Mouse (Mus musculus): ENCODE data around the gene AC161166.1. TPM values are rescaled to one million over a fixed set of nuclear protein-coding genes. Genes with fewer than 3 reads are reported as not detected.
A peak's percentile ranks its signal among the peaks of the same experiment; 100 is the strongest.

AC161166.1 gene
- polyA plus RNA-seq, 1 experiment from 2014 or later, result 1.2 TPM

- Histone ChIP-seq H3K27ac (no peak overlapping the region), H3K4me2 (replicated peaks) (no peak overlapping the region), H3K9me3 (no peaks in the 10 kb centered on the region), H3K36me3 (peaks cover 34% of the 10 kb centered on the region), H3K4me1 (peaks cover 25% of the 10 kb centered on the region), H3K9ac (no peak overlapping the region), H3K4me3 (no peak overlapping the region), H3K27me3 (replicated peaks) (peaks cover 14% of the 10 kb centered on the region)
- ATAC-seq (ENCODE audit: low FRiP score, low read depth), result no peak
- WGBS, result 65% methylated on average over 4 of the region's 4 CpGs
Observed at GRCm38 (mm10) chr7:24537081-24537480, 24.8 kb upstream of the AC161166.1 start.

GRCm38 (mm10) chr7:24534301-24534700 is 22.0 kb upstream of the AC161166.1 start:
- no peak for ATAC-seq (ENCODE audit: low FRiP score, low read depth)
- Histone ChIP-seq H3K9me3 (no peaks in the 10 kb centered on the region), H3K27ac (no peak overlapping the region), H3K9ac (peak overlapping the region; percentile 33; the same call in 1 of the 2 replicates), H3K4me2 (replicated peaks) (peak overlapping the region; percentile 46), H3K27me3 (replicated peaks) (peaks cover 14% of the 10 kb centered on the region), H3K4me1 (peaks cover 33% of the 10 kb centered on the region), H3K36me3 (peaks cover 34% of the 10 kb centered on the region), H3K4me3 (no peak overlapping the region; the same call in 1 of the 2 replicates)
- WGBS, result 24% methylated on average over 19 of the region's 19 CpGs

GRCm38 (mm10) chr7:24533806-24534205 is 21.6 kb upstream of the AC161166.1 start:
- peak overlapping the region; percentile 46 for H3K4me2 ChIP-seq (replicated peaks)
- H3K27ac ChIP-seq, result no peak overlapping the region
- H3K9me3 ChIP-seq, result no peaks in the 10 kb centered on the region
- peaks cover 34% of the 10 kb centered on the region for H3K36me3 ChIP-seq
- no peak for ATAC-seq (ENCODE audit: low FRiP score, low read depth)
- peaks cover 35% of the 10 kb centered on the region for H3K4me1 ChIP-seq
- no peak overlapping the region; the same call in 1 of the 2 replicates for H3K4me3 ChIP-seq
- peak overlapping the region; percentile 33; the same call in 1 of the 2 replicates for H3K9ac ChIP-seq
- WGBS, result 15% methylated on average over 42 of the region's 42 CpGs
- peaks cover 14% of the 10 kb centered on the region for H3K27me3 ChIP-seq (replicated peaks)

GRCm38 (mm10) chr7:24533031-24533571 is 20.8 kb upstream of the AC161166.1 start:
- Histone ChIP-seq H3K9me3 (no peaks in the 10 kb centered on the region), H3K27ac (no peak overlapping the region), H3K4me1 (peaks cover 33% of the 10 kb centered on the region), H3K27me3 (replicated peaks) (peaks cover 14% of the 10 kb centered on the region), H3K4me3 (no peak overlapping the region), H3K4me2 (replicated peaks) (peak overlapping the region; percentile 46; the same call in 1 of the 2 replicates), H3K9ac (peak overlapping the region; percentile 22; the same call in 1 of the 2 replicates), H3K36me3 (peaks cover 34% of the 10 kb centered on the region)
- no peak for ATAC-seq (ENCODE audit: low FRiP score, low read depth)
- 54% methylated on average over 28 of the region's 28 CpGs for WGBS

GRCm38 (mm10) chr7:24531211-24531971 is 19.1 kb upstream of the AC161166.1 start:
- H3K4me3 ChIP-seq, result peak overlapping the region; percentile 69
- peak overlapping the region; percentile 95 for H3K4me2 ChIP-seq (replicated peaks)
- peak; percentile 74 for ATAC-seq (ENCODE audit: low FRiP score, low read depth)
- H3K36me3 ChIP-seq, result peaks cover 33% of the 10 kb centered on the region
- H3K27ac ChIP-seq, result peak overlapping the region; percentile 81
- peaks cover 14% of the 10 kb centered on the region for H3K27me3 ChIP-seq (replicated peaks)
- H3K9ac ChIP-seq, result peak overlapping the region; percentile 92
- WGBS, result under 1% methylated on average over 43 of the region's 43 CpGs
- peaks cover 28% of the 10 kb centered on the region for H3K4me1 ChIP-seq
- no peaks in the 10 kb centered on the region for H3K9me3 ChIP-seq

- peak within 1 kb of the TSS; percentile 92 for H3K9ac ChIP-seq
- ATAC-seq (ENCODE audit: low FRiP score, low read depth), result peak; percentile 93
- WGBS, result under 1% methylated on average over 44 of the region's 44 CpGs
- H3K4me1 ChIP-seq, result peaks cover 28% of the 10 kb centered on the region
- H3K36me3 ChIP-seq, result peaks cover 22% of the 10 kb centered on the region
- H3K9me3 ChIP-seq, result no peaks in the 10 kb centered on the region
- H3K4me2 ChIP-seq (replicated peaks), result peak within 1 kb of the TSS; percentile 95
- H3K27me3 ChIP-seq (replicated peaks), result peaks cover 14% of the 10 kb centered on the region
- H3K27ac ChIP-seq, result peak within 1 kb of the TSS; percentile 81
- H3K4me3 ChIP-seq, result peak within 1 kb of the TSS; percentile 69
Observed at GRCm38 (mm10) chr7:24530062-24530931, 18.0 kb upstream of the AC161166.1 start, which contains the start of gene Irgq. TSS of gene Irgq (plus strand) at chr7:24530689.

- peak; percentile 2; the same call in 1 of the 2 replicates for ATAC-seq (ENCODE audit: low FRiP score, low read depth)
- Histone ChIP-seq H3K4me1 (peaks cover 28% of the 10 kb centered on the region), H3K4me2 (replicated peaks) (peak overlapping the region; percentile 95), H3K9ac (peak overlapping the region; percentile 92), H3K27me3 (replicated peaks) (peaks cover 14% of the 10 kb centered on the region), H3K4me3 (peak overlapping the region; percentile 69), H3K36me3 (peaks cover 15% of the 10 kb centered on the region), H3K27ac (no peak overlapping the region), H3K9me3 (no peaks in the 10 kb centered on the region)
- 65% methylated on average over 11 of the region's 11 CpGs for WGBS
Observed at GRCm38 (mm10) chr7:24529580-24529979, 17.3 kb upstream of the AC161166.1 start.

- H3K4me1 ChIP-seq, result peaks cover 23% of the 10 kb centered on the region
- ATAC-seq (ENCODE audit: low FRiP score, low read depth), result no peak
- no peak overlapping the region for H3K9ac ChIP-seq
- H3K36me3 ChIP-seq, result peaks cover 9% of the 10 kb centered on the region
- no peak overlapping the region for H3K27ac ChIP-seq
- no peak overlapping the region for H3K4me3 ChIP-seq
- peaks cover 10% of the 10 kb centered on the region for H3K27me3 ChIP-seq (replicated peaks)
- WGBS, result 93% methylated on average over 11 of the region's 11 CpGs
- no peaks in the 10 kb centered on the region for H3K9me3 ChIP-seq
- no peak overlapping the region for H3K4me2 ChIP-seq (replicated peaks)
Observed at GRCm38 (mm10) chr7:24528861-24529260, 16.6 kb upstream of the AC161166.1 start.

- WGBS, result 89% methylated on average over 12 of the region's 12 CpGs
- H3K27me3 ChIP-seq (replicated peaks), result no peaks in the 10 kb centered on the region
Observed at GRCm38 (mm10) chr7:24525686-24526420, 13.6 kb upstream of the AC161166.1 start.

GRCm38 (mm10) chr7:24524978-24525377 is 12.7 kb upstream of the AC161166.1 start:
- H3K9me3 ChIP-seq, result no peaks in the 10 kb centered on the region
- ATAC-seq (ENCODE audit: low FRiP score, low read depth), result no peak

More at GRCm38 (mm10) chr7:24525686-24526420, 13.6 kb upstream of the AC161166.1 start:
- no peak overlapping the region for H3K9ac ChIP-seq
- no peak overlapping the region for H3K4me2 ChIP-seq (replicated peaks)
- H3K36me3 ChIP-seq, result no peaks in the 10 kb centered on the region
- ATAC-seq (ENCODE audit: low FRiP score, low read depth), result no peak
- peaks cover 7% of the 10 kb centered on the region for H3K4me1 ChIP-seq
- H3K27ac ChIP-seq, result no peak overlapping the region
- H3K4me3 ChIP-seq, result no peak overlapping the region
- H3K9me3 ChIP-seq, result no peaks in the 10 kb centered on the region

GRCm38 (mm10) chr7:24523723-24524122 is 11.5 kb upstream of the AC161166.1 start:
- H3K9me3 ChIP-seq, result no peaks in the 10 kb centered on the region
- H3K27ac ChIP-seq, result no peak overlapping the region
- ATAC-seq (ENCODE audit: low FRiP score, low read depth), result no peak
- peaks cover under 1% of the 10 kb centered on the region; the same call in 1 of the 2 replicates for H3K36me3 ChIP-seq
- no peaks in the 10 kb centered on the region for H3K27me3 ChIP-seq (replicated peaks)
- H3K4me2 ChIP-seq (replicated peaks), result no peak overlapping the region
- H3K9ac ChIP-seq, result no peak overlapping the region
- WGBS, result 87% methylated on average over 6 of the region's 6 CpGs
- H3K4me1 ChIP-seq, result no peaks in the 10 kb centered on the region
- no peak overlapping the region for H3K4me3 ChIP-seq

More at GRCm38 (mm10) chr7:24524978-24525377, 12.7 kb upstream of the AC161166.1 start:
- 80% methylated on average over 6 of the region's 6 CpGs for WGBS
- no peaks in the 10 kb centered on the region for H3K27me3 ChIP-seq (replicated peaks)
- peaks cover 7% of the 10 kb centered on the region for H3K4me1 ChIP-seq
- no peaks in the 10 kb centered on the region for H3K36me3 ChIP-seq
- H3K9ac ChIP-seq, result no peak overlapping the region
- H3K27ac ChIP-seq, result no peak overlapping the region
- no peak overlapping the region for H3K4me2 ChIP-seq (replicated peaks)
- no peak overlapping the region for H3K4me3 ChIP-seq
